In genomic region chr5:117596803-117597202, GRCm38 (mm10) we compare ENCODE assay signal across 34 mouse cellular contexts.
"Had no signal": no experiment of that assay in that cellular context is flagged by ENCODE, and none has a peak within 500 bp of the region (broad histone marks: within the 10 kb centered on the region; RNA-seq: fewer than 3 reads in every experiment).

No protein-coding gene starts in this region.

- H3K27ac ChIP-seq: heart, embryonic 13.5 days; heart, embryonic 15.5 days; hindbrain, embryonic 10.5 days; hindbrain, embryonic 12.5 days; hindbrain, embryonic 13.5 days; hindbrain, embryonic 14.5 days; hindbrain, embryonic 15.5 days; hindbrain, postnatal 0 days; intestine, embryonic 15.5 days; kidney, embryonic 15.5 days; kidney, postnatal 0 days; layer of hippocampus, adult 2 months; left cerebral cortex, adult 2 months had no signal

- H3K4me1 ChIP-seq: heart, embryonic 12.5 days; heart, embryonic 13.5 days; heart, embryonic 15.5 days; hindbrain, embryonic 10.5 days; intestine, embryonic 15.5 days; kidney, embryonic 15.5 days had no signal

- H3K9ac ChIP-seq: heart, embryonic 12.5 days; heart, embryonic 13.5 days; heart, embryonic 15.5 days; hindbrain, embryonic 12.5 days; hindbrain, embryonic 13.5 days; hindbrain, embryonic 14.5 days; hindbrain, embryonic 15.5 days; intestine, embryonic 15.5 days; kidney, embryonic 15.5 days had no signal

- H3K4me3 ChIP-seq: heart, embryonic 12.5 days; heart, embryonic 13.5 days; heart, embryonic 15.5 days; hindbrain, embryonic 10.5 days; hindbrain, embryonic 12.5 days; hindbrain, embryonic 13.5 days; hindbrain, embryonic 15.5 days; intestine, embryonic 15.5 days; kidney, embryonic 15.5 days; layer of hippocampus, adult 2 months; left cerebral cortex, adult 2 months had no signal

- H3K9me3 ChIP-seq: heart, embryonic 12.5 days; heart, embryonic 13.5 days; heart, embryonic 15.5 days; hindbrain, embryonic 10.5 days; hindbrain, embryonic 12.5 days; hindbrain, embryonic 13.5 days; hindbrain, embryonic 15.5 days; intestine, embryonic 15.5 days; kidney, embryonic 15.5 days had no signal

- ATAC-seq: hindbrain, embryonic 16.5 days; hindbrain, postnatal 0 days; inflammation-experienced regulatory T-cells, adult 6 months; intestine, embryonic 15.5 days; intestine, embryonic 16.5 days; intestine, postnatal 0 days had no signal

- H3K4me2 ChIP-seq: heart, embryonic 12.5 days; heart, embryonic 13.5 days; heart, embryonic 15.5 days; hindbrain, embryonic 12.5 days; hindbrain, embryonic 13.5 days; hindbrain, embryonic 14.5 days; hindbrain, embryonic 15.5 days; intestine, embryonic 15.5 days; kidney, embryonic 15.5 days had no signal

- H3K27me3 ChIP-seq: hindbrain, embryonic 12.5 days; hindbrain, embryonic 13.5 days; hindbrain, embryonic 15.5 days; intestine, embryonic 15.5 days; kidney, embryonic 15.5 days had no signal

- H3K36me3 ChIP-seq: heart, embryonic 12.5 days; heart, embryonic 13.5 days; heart, embryonic 15.5 days; hindbrain, embryonic 10.5 days; hindbrain, embryonic 12.5 days; hindbrain, embryonic 13.5 days; hindbrain, embryonic 15.5 days; intestine, embryonic 15.5 days; kidney, embryonic 15.5 days had no signal

- DNase-seq: heart, postnatal 10 days; heart, postnatal 14 days; heart, postnatal 36 days; heart, postnatal 4 days; kidney, adult 11 months; kidney, adult 18-20 months; kidney, adult 2 months; kidney, adult 8-10 months; kidney, adult 9 months; kidney, postnatal 10 days; kidney, postnatal 14 days; kidney, postnatal 25 days; kidney, postnatal 36 days; kidney, postnatal 4 days; layer of hippocampus, adult 9-11 months; layer of hippocampus, postnatal 36 days had no signal
